Mouse (Mus musculus) kidney, postnatal 0 days (tissue): Measurements from ENCODE around the gene Zfp57. TPM values are rescaled to one million over a fixed set of nuclear protein-coding genes. Genes with fewer than 3 reads are reported as not detected.

ENCODE experiments used
- ATAC-seq: fragments of 200-750 bp; cut with Nextera tagmentation; replicated peaks from 2 replicates; pipeline ENCODE4 v1.8.0; 2017; ENCODE audit warnings: low read depth, moderate number of reproducible peaks, moderate TSS enrichment, moderate library complexity; ENCODE audit not compliant: low FRiP score
- DNase-seq: peaks from one replicate; pipeline ENCODE4 v3.0.0-alpha.2; 2016; ENCODE audit warnings: low spot score
- H3K27ac ChIP-seq: fragments of 300-500 bp; sonication (generic); 2 replicates; pipeline ENCODE4 v1.5.1; 2014; ENCODE audit warnings: mild to moderate bottlenecking
- H3K27me3 ChIP-seq: fragments of 300-500 bp; sonication (generic); 2 replicates; pipeline ENCODE4 v1.6.1; 2014; ENCODE audit warnings: low read length, mixed read lengths; ENCODE audit not compliant: insufficient read depth
- H3K36me3 ChIP-seq: fragments of 300-500 bp; sonication (generic); 2 replicates; pipeline ENCODE4 v1.6.1; 2014; ENCODE audit warnings: low read length, mixed read lengths; ENCODE audit not compliant: insufficient read depth
- H3K4me1 ChIP-seq: fragments of 300-500 bp; sonication (generic); replicated peaks from 2 replicates; pipeline ENCODE4 v1.6.1; 2014; ENCODE audit warnings: antibody characterized with exemption, low read length, mixed read lengths; ENCODE audit not compliant: insufficient read depth
- H3K4me2 ChIP-seq: fragments of 300-500 bp; sonication (generic); 2 replicates; pipeline ENCODE4 v1.6.1; 2014; ENCODE audit warnings: mild to moderate bottlenecking, low read length, moderate library complexity, mixed read lengths
- H3K4me3 ChIP-seq: fragments of 300-500 bp; sonication (generic); replicated peaks from 2 replicates; pipeline ENCODE4 v1.5.1; 2014; ENCODE audit warnings: low read depth, low read length
- H3K9ac ChIP-seq: fragments of 300-500 bp; sonication (generic); 2 replicates; pipeline ENCODE4 v1.6.1; 2014; ENCODE audit warnings: low read depth, low read length
- H3K9me3 ChIP-seq: fragments of 300-500 bp; sonication (generic); replicated peaks from 2 replicates; pipeline ENCODE4 v1.6.1; 2016; ENCODE audit warnings: low read length, inconsistent platforms, mixed read lengths
- CTCF ChIP-seq: IDR thresholded peaks from 2 replicates; pipeline ENCODE4 v1.5.1; 2016; ENCODE audit warnings: antibody characterized with exemption, low read depth, mild to moderate bottlenecking, moderate library complexity
- WGBS: fragments of 180-500 bp; shearing (Covaris S2); extraction: QIAGEN DNeasy Blood & Tissue Kit; methylation state at CpG from one replicate; pipeline ENCODE4 v1.1.7; 2014; 5-methylcytosine and 5-hydroxymethylcytosine counted together
- polyA plus RNA-seq: library from polyadenylated mRNA; unstranded; fragments of >200 nt; fragmentation: Nextera tagmentation; extraction: Ambion mirVana; gene quantifications from 2 replicates; pipeline ENCODE4 v1.2.1, GENCODE M21; 2015

Zfp57 gene
- polyA plus RNA-seq, 1 experiment from 2014 or later: 28.2 TPM

DNA sequence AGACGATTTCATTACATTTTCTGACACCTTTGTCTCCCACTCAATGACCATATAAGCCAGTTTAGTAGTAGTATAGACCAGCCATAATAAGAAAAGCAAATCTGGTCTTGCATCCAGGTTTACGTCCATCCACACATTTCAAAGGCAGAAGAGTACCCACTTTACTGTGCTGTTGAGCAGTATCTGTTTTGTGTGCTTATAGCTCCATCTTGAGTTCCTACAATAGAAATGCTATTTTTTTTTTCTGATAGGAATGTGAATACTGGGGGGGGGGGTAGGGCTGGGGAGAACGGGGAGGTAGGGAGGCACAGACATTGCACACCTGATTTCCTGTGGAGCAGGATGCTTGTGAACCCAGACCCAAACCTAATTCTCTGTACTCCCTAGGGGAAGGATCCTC lies 47.0 kb downstream of the Zfp57 start:
- DNase-seq (peak; percentile 87), ATAC-seq (no peak)
- Histone ChIP-seq H3K4me1 (peaks cover 15% of the 10 kb centered on the region; the same call in 1 of the 2 replicates), H3K4me2 (no peak overlapping the region), H3K36me3 (no peaks in the 10 kb centered on the region), H3K27me3 (no peaks in the 10 kb centered on the region), H3K9me3 (no peaks in the 10 kb centered on the region), H3K9ac (no peak overlapping the region), H3K4me3 (no peak overlapping the region), H3K27ac (no peak overlapping the region)
- 41% methylated on average over 3 of the region's 3 CpGs for WGBS
- TF ChIP-seq CTCF: peak; percentile 69

GRCm38 (mm10) chr17:37048383-37048782 lies 47.4 kb downstream of the Zfp57 start:
- no peak overlapping the region for H3K9ac ChIP-seq
- H3K4me1 ChIP-seq: peaks cover 15% of the 10 kb centered on the region; the same call in 1 of the 2 replicates
- no peak for TF ChIP-seq CTCF
- ATAC-seq: no peak
- H3K27me3 ChIP-seq: no peaks in the 10 kb centered on the region
- H3K9me3 ChIP-seq: no peaks in the 10 kb centered on the region
- no peaks in the 10 kb centered on the region for H3K36me3 ChIP-seq
- no peak overlapping the region for H3K27ac ChIP-seq
- H3K4me3 ChIP-seq: no peak overlapping the region
- H3K4me2 ChIP-seq: no peak overlapping the region
- 69% methylated on average over 7 of the region's 7 CpGs for WGBS
- no peak for DNase-seq

GRCm38 (mm10) chr17:37049570-37050310 lies 48.8 kb downstream of the Zfp57 start:
- H3K27me3 ChIP-seq: no peaks in the 10 kb centered on the region
- peak; percentile 67 for TF ChIP-seq CTCF
- peak overlapping the region; percentile 88 for H3K4me2 ChIP-seq
- H3K9me3 ChIP-seq: no peaks in the 10 kb centered on the region
- H3K36me3 ChIP-seq: 0 out of 2 replicates have a peak, but pooled peaks cover 6% of the 10 kb centered on the region
- 7% methylated on average over 39 of the region's 39 CpGs for WGBS
- DNase-seq (peak; percentile 59), ATAC-seq (peak; percentile 22)
- peak overlapping the region; percentile 49; the same call in 1 of the 2 replicates for H3K9ac ChIP-seq
- H3K27ac ChIP-seq: no peak overlapping the region
- peak overlapping the region; percentile 51 for H3K4me3 ChIP-seq
- H3K4me1 ChIP-seq: peaks cover 15% of the 10 kb centered on the region; the same call in 1 of the 2 replicates

DNA sequence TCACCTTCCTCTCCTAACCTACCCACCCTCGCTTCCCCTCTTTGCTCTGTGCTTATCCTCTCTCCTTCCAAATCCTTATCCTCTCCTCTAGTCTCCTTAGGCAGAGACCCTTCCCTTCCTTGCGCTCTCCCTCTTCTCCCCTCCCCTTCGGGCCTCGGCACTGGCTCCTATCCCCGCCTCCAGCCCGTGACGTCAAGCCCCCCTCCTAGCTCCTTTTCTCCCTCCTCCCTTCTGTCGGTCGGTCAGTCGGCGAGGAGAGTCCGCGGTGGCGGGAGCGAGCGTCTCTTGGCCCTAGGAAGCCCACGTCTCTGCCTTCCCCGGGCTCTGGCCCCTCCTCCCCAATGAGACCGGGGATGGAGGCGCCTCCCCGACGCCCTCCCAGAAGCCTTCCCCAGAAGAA lies 49.4 kb downstream of the Zfp57 start:
- DNase-seq (peak; percentile 83), ATAC-seq (peak; percentile 37)
- Histone ChIP-seq H3K4me2 (peak overlapping the region; percentile 88), H3K27ac (no peak overlapping the region), H3K9me3 (no peaks in the 10 kb centered on the region), H3K36me3 (0 out of 2 replicates have a peak, but pooled peaks cover 7% of the 10 kb centered on the region), H3K27me3 (no peaks in the 10 kb centered on the region), H3K9ac (peak overlapping the region; percentile 49), H3K4me3 (peak overlapping the region; percentile 51), H3K4me1 (peaks cover 12% of the 10 kb centered on the region; the same call in 1 of the 2 replicates)
- 2% methylated on average over 21 of the region's 22 CpGs for WGBS
- TF ChIP-seq CTCF: no peak

- DNase-seq: no peak
- Histone ChIP-seq H3K4me3 (peak overlapping the region; percentile 51), H3K27me3 (no peaks in the 10 kb centered on the region), H3K36me3 (0 out of 2 replicates have a peak, but pooled peaks cover 12% of the 10 kb centered on the region), H3K4me1 (peaks cover 9% of the 10 kb centered on the region; the same call in 1 of the 2 replicates), H3K9me3 (no peaks in the 10 kb centered on the region), H3K4me2 (peak overlapping the region; percentile 88), H3K27ac (no peak overlapping the region), H3K9ac (peak overlapping the region; percentile 49)
- WGBS: 6% methylated on average over 27 of the region's 27 CpGs
- TF ChIP-seq CTCF: no peak
- ATAC-seq: no peak
Measured at GRCm38 (mm10) chr17:37050876-37051275, 49.9 kb downstream of the Zfp57 start.

- Histone ChIP-seq H3K4me2 (no peak overlapping the region), H3K9me3 (no peaks in the 10 kb centered on the region), H3K36me3 (0 out of 2 replicates have a peak, but pooled peaks cover 20% of the 10 kb centered on the region), H3K27me3 (no peaks in the 10 kb centered on the region), H3K9ac (no peak overlapping the region), H3K27ac (no peak overlapping the region), H3K4me3 (no peak overlapping the region), H3K4me1 (peaks cover 9% of the 10 kb centered on the region; the same call in 1 of the 2 replicates)
- no peak for DNase-seq
- no peak for ATAC-seq
- TF ChIP-seq CTCF: no peak
- 63% methylated on average over 4 of the region's 4 CpGs for WGBS
Measured at GRCm38 (mm10) chr17:37051745-37052144, 50.8 kb downstream of the Zfp57 start.
